Mouse (Mus musculus) stomach, postnatal 0 days (tissue): Measurements from ENCODE around the gene Ing1.

Source experiments
- CTCF ChIP-seq: IDR thresholded peaks from 2 replicates; pipeline ENCODE4 v1.5.1; 2016; ENCODE audit warnings: antibody characterized with exemption, low read depth, mild to moderate bottlenecking, moderate library complexity
- EP300 ChIP-seq: optimal IDR thresholded peaks from 2 replicates; pipeline ENCODE3; 2016; ENCODE audit warnings: antibody characterized with exemption

DNA sequence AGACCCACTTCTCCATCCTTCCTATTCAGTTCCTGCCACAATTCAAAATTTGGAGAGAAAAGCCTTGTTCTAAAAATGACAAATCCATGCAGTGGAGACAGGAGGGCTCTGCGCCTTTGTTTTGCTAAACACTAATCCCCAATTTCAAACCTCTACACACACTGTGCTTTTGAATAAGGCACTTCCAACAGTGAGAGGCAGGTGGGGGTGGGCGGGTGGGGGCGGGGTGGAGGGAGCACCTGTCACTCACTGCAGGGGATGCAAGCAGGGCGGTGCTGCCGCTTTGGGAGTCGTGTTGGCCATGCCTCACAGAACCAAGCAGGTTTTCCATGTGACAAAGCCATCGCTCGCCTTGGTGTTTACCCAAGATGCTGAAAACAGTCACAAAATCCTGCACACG, 20.9 kb upstream of the Ing1 start:
- TF ChIP-seq CTCF (no peak), EP300 (no peak)
